Mouse (Mus musculus) neutrophil, adult 65 days (primary cell): ENCODE measurements around the gene Eng. TPM values are rescaled to one million over a fixed set of nuclear protein-coding genes. Genes with fewer than 3 reads are reported as not detected.

ENCODE experiments used
- total RNA-seq: library from RNA; stranded (reverse); gene quantifications from 2 replicates; pipeline ENCODE4 v1.2.4, GENCODE M21; 2023

Eng gene
- 5.4 and 6.0 TPM in 2 replicates for total RNA-seq

DNA sequence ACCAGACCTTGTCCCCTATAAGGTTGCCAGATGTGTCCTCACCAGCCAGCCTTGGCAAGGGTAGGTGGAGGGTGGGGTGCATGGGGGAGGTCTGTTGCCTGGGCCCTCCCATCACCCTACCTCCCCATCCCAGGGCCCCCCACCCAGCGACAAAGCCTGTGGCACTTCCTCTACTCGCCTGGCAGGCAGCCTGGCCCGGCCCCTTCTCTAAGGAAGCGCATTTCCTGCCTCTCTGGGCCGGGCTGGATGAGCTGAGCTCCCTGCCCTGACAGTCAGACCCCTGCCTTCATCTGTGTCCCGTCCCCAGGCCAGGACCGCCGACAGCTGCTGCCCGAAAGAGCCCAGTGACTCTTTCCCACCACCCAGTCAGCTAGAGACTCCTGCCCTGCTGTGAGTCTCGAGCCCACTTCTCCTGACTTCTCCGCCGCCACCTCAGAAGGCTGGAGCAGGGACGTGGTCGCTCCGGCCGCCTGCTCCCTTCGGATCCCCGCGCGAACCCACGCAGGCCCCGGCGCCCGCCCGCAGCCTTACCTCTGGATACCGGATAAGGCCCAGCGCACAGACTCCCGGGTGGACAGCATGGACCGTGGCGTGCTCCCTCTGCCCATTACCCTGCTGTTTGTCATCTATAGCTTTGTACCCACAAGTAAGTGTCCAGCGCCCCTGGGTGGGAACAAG, at the start of gene Eng:
Gene Eng (plus strand): TSS at position 217 of the 678 bp plus-strand sequence.

DNA sequence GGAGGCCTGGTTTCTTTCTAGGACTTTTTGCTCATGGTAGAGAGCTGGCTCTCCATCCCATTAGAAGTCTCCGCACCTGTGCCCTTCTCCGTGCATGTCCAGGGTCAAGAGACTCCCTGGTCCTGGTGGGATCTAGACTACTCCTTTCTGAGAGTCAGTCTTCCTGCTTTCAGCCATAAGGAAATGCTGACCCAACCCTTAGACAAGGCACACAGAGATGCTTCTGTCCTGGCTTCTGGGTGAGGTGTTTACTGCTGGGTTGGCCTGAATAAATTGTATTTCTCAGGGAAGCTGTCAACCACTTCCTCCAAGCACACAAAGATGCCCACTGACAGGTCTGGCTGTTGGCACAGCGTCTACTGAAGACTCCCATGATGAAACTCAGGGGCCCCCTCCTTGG, 47.0 kb upstream of the Eng start, which contains the start of gene St6galnac6:
Gene St6galnac6 (plus strand): TSS at position 301 of the 400 bp plus-strand sequence.

GRCm38 (mm10) chr2:32621517-32621859, 24.9 kb upstream of the Eng start, which contains the start of gene Ak1:
Gene Ak1 (plus strand): TSS chr2:32621758.

GRCm38 (mm10) chr2:32704021-32704421, 57.6 kb downstream of the Eng start, which contains the start of gene Fpgs:
Gene Fpgs (minus strand): TSS chr2:32704145.

GRCm38 (mm10) chr2:32712934-32713817, 66.8 kb downstream of the Eng start, which contains the start of gene Cdk9:
Gene Cdk9 (minus strand): TSS chr2:32713076.

DNA sequence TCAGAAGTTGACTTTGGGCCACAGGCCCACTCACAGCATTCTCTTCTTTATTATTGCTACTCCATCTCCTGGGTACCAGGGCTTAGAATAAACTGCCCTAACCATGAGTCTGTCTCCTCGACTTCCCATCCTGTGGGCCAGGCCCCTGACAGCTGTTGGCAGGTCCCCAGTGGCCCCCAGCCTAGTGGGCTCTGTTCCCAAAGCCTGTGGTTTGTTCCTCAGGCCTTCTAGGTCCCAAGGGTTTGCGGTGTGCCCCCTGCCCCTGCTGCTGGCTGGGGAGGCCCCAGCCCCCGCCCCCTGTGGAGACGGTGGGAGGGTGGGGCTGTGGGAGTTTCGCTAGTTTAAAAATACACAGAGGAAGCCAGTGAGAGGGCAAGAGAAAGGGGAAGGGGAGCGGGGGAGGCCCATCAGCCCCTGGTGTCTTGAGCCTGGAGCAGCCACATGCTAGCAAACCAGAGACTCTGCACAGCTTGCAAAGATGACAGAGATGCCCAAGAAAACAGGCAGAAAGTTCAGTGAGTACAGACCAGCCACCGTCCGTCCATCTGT, 74.4 kb downstream of the Eng start, which contains the start of gene Sh2d3c:
Gene Sh2d3c (plus strand): TSS at position 375 of the 549 bp plus-strand sequence.

Other genes starting within 250 kb of the Eng start
- gene Naif1, start 196.1 kb upstream of the Eng start, total RNA-seq = 3.6 and 4.1 TPM in 2 replicates
- 13.2 and 19.6 TPM in 2 replicates for gene Slc25a25, start 195.2 kb upstream of the Eng start, total RNA-seq
- gene Fam102a, start 111.3 kb upstream of the Eng start, total RNA-seq = 16.6 and 20.7 TPM in 2 replicates
- 45.4 and 46.0 TPM in 2 replicates for gene Dpm2, start 75.7 kb upstream of the Eng start, total RNA-seq
- gene Pip5kl1, start 71.8 kb upstream of the Eng start, total RNA-seq = 0.51 TPM in 1 of 2 replicates, not detected in the other
- not detected in 2 replicates for gene 9430097D07Rik, start 70.9 kb upstream of the Eng start, total RNA-seq
- gene St6galnac4, start 59.5 kb upstream of the Eng start, total RNA-seq = 17.9 and 21.5 TPM in 2 replicates
- 9.5 and 12.8 TPM in 2 replicates for gene St6galnac6, start 46.9 kb upstream of the Eng start, total RNA-seq
- 0.60 TPM in 1 of 2 replicates, not detected in the other for gene Ak1, start 24.8 kb upstream of the Eng start, total RNA-seq
- gene Fpgs, start 57.5 kb downstream of the Eng start, total RNA-seq = 3.9 and 6.7 TPM in 2 replicates
- 186 and 243 TPM in 2 replicates for gene Cdk9, start 66.5 kb downstream of the Eng start, total RNA-seq
- 306 and 450 TPM in 2 replicates for gene Sh2d3c, start 74.5 kb downstream of the Eng start, total RNA-seq
- gene 6330409D20Rik, start 94.4 kb downstream of the Eng start, total RNA-seq = not detected in 2 replicates
- 15.4 and 20.8 TPM in 2 replicates for gene Tor2a, start 110.6 kb downstream of the Eng start, total RNA-seq
- gene Ttc16, start 129.0 kb downstream of the Eng start, total RNA-seq = not detected in 2 replicates
- 0.69 and 1.9 TPM in 2 replicates for gene Ptrh1, start 129.2 kb downstream of the Eng start, total RNA-seq
- not detected in 2 replicates for gene Cfap157, start 137.8 kb downstream of the Eng start, total RNA-seq
- gene Stxbp1, start 200.7 kb downstream of the Eng start, total RNA-seq = 0.27 and 0.38 TPM in 2 replicates
- gene Fam129b, start 229.5 kb downstream of the Eng start, total RNA-seq = 29.3 and 49.7 TPM in 2 replicates